Comparison of ENCODE assay signal across 8 mouse cellular contexts in the genomic region with DNA sequence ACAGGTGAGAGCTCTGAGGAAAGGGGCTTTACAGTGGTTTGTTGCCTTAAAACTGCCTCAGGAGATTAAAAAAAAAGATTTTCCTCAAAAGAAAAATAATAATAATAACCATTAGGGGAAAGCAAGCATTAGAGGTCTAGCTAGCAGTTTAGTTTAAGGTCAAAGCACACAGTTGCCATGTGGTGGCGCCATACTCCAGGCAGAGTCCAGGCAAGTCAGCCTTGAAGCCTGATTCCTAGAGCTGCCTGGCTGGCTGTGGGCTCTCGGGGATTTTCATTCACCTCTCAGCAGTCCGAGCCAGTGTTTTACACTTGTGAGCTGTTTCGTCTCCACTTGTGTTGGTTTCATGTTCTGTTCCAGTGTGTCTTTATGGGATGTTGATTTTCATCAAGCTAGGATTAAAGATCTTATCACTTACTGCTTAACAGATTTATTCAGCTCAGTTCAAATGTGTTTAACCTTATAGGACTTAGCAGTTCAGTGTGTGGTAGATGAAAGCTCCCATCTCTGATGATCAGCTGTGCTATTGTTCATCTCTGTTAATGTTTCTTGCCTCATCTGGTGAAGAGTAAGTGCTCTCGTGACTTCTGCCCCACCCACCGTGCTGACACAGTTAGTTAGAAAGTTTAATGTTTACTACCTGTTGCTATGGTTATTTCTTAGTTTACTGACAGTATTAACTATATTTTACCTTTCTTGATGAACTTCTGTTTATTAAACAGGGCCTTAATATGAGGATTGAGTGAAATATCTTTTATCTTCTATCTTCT. TPM values are rescaled to one million over a fixed set of nuclear protein-coding genes. Genes with fewer than 3 reads are reported as not detected.
DNase-seq lines count a peak whose midpoint lies in the region; ATAC-seq and TF ChIP-seq lines count a peak whose summit lies in the region.

No protein-coding gene starts in this region.

- TF ChIP-seq CTCF in lung, embryonic 14.5 days (IDR thresholded peaks at IDR 0.05; ENCODE audit: low read depth) = peak; percentile 74

- ATAC-seq in midbrain, embryonic 11.5 days (ENCODE audit: low FRiP score) = no peak
- no peak for ATAC-seq in midbrain, embryonic 13.5 days
- 0 out of 2 replicates have a peak, but pooled peaks have one; percentile 29 for ATAC-seq in kidney, embryonic 15.5 days (replicated peaks; ENCODE audit: low FRiP score)
- no peak for ATAC-seq in lung, embryonic 14.5 days (ENCODE audit: insufficient read depth)

- H3K36me3 ChIP-seq in midbrain, embryonic 11.5 days (ENCODE audit: control insufficient read depth, insufficient read depth, low read length) = peaks cover 30% of the 10 kb centered on the region
- H3K36me3 ChIP-seq in midbrain, embryonic 13.5 days = peaks cover 98% of the 10 kb centered on the region
- H3K36me3 ChIP-seq in kidney, embryonic 15.5 days = peaks cover 96% of the 10 kb centered on the region
- H3K36me3 ChIP-seq in lung, embryonic 14.5 days (ENCODE audit: insufficient read depth) = peaks cover 99% of the 10 kb centered on the region

- H3K27ac ChIP-seq in midbrain, embryonic 11.5 days (ENCODE audit: low read depth, low read length) = no peak overlapping the region
- H3K27ac ChIP-seq in midbrain, embryonic 13.5 days = no peak overlapping the region
- peak overlapping the region; percentile 41; the same call in 1 of the 2 replicates for H3K27ac ChIP-seq in kidney, embryonic 15.5 days
- no peak overlapping the region for H3K27ac ChIP-seq in lung, embryonic 14.5 days (ENCODE audit: low read depth)

- no peak overlapping the region for H3K4me3 ChIP-seq in midbrain, embryonic 11.5 days (ENCODE audit: low read depth, low read length)
- H3K4me3 ChIP-seq in midbrain, embryonic 13.5 days (replicated peaks) = no peak overlapping the region
- H3K4me3 ChIP-seq in kidney, embryonic 15.5 days (replicated peaks) = no peak overlapping the region
- no peak overlapping the region for H3K4me3 ChIP-seq in lung, embryonic 14.5 days (ENCODE audit: low read depth, low read length)

- H3K9ac ChIP-seq in midbrain, embryonic 11.5 days (ENCODE audit: low read length) = no peak overlapping the region
- no peak overlapping the region for H3K9ac ChIP-seq in midbrain, embryonic 13.5 days (replicated peaks)
- no peak overlapping the region for H3K9ac ChIP-seq in kidney, embryonic 15.5 days
- H3K9ac ChIP-seq in lung, embryonic 14.5 days = no peak overlapping the region

- 66% methylated on average over 6 of the region's 6 CpGs for WGBS in midbrain, embryonic 11.5 days
- 58% methylated on average over 6 of the region's 6 CpGs for WGBS in midbrain, embryonic 13.5 days
- WGBS in kidney, embryonic 15.5 days = 59% methylated on average over 6 of the region's 6 CpGs
- 57% methylated on average over 6 of the region's 6 CpGs for WGBS in lung, embryonic 14.5 days

- no peaks in the 10 kb centered on the region for H3K27me3 ChIP-seq in midbrain, embryonic 11.5 days (ENCODE audit: control insufficient read depth, insufficient read depth, low read length)
- no peaks in the 10 kb centered on the region for H3K27me3 ChIP-seq in midbrain, embryonic 13.5 days
- no peaks in the 10 kb centered on the region for H3K27me3 ChIP-seq in kidney, embryonic 15.5 days
- no peaks in the 10 kb centered on the region for H3K27me3 ChIP-seq in lung, embryonic 14.5 days (ENCODE audit: insufficient read depth, low read length)

- DNase-seq in midbrain, embryonic 11.5 days (ENCODE audit: low spot score, missing footprints) = peak; percentile 90
- DNase-seq in adrenal gland, postnatal 4 days (ENCODE audit: low spot score in 2 of 2) = peak; percentile 41 to 61
- DNase-seq in fibroblast of lung, adult 2 months (ENCODE audit: low read depth) = peak; percentile 29
- peak; percentile 78 for DNase-seq in lung, embryonic 14.5 days
- peak; percentile 69 for DNase-seq in right cerebral cortex, postnatal 14 days
- DNase-seq in urinary bladder, postnatal 4 days (ENCODE audit: low spot score in 2 of 2) = peak; percentile 46 to 71

- no peak overlapping the region for H3K4me2 ChIP-seq in midbrain, embryonic 11.5 days
- no peak overlapping the region for H3K4me2 ChIP-seq in midbrain, embryonic 13.5 days (replicated peaks)
- no peak overlapping the region for H3K4me2 ChIP-seq in kidney, embryonic 15.5 days
- H3K4me2 ChIP-seq in lung, embryonic 14.5 days = no peak overlapping the region

- H3K4me1 ChIP-seq in midbrain, embryonic 11.5 days (ENCODE audit: control insufficient read depth, insufficient read depth, low read length) = no peaks in the 10 kb centered on the region
- H3K4me1 ChIP-seq in midbrain, embryonic 13.5 days (replicated peaks) = no peaks in the 10 kb centered on the region
- no peaks in the 10 kb centered on the region for H3K4me1 ChIP-seq in kidney, embryonic 15.5 days
- H3K4me1 ChIP-seq in lung, embryonic 14.5 days (ENCODE audit: insufficient read depth) = no peaks in the 10 kb centered on the region

- no peaks in the 10 kb centered on the region for H3K9me3 ChIP-seq in midbrain, embryonic 11.5 days (ENCODE audit: control insufficient read depth, low read length)
- no peaks in the 10 kb centered on the region for H3K9me3 ChIP-seq in midbrain, embryonic 13.5 days
- H3K9me3 ChIP-seq in kidney, embryonic 15.5 days (replicated peaks) = no peaks in the 10 kb centered on the region
- no peaks in the 10 kb centered on the region for H3K9me3 ChIP-seq in lung, embryonic 14.5 days (ENCODE audit: low read depth, low read length)

RNA-seq across cellular contexts. Expression of gene Ctr9, which starts 21.1 kb away (rescaled TPM):
- 84.2 and 92.4 TPM in 2 replicates for polyA plus RNA-seq in midbrain, embryonic 11.5 days (2014; fragmentation: Nextera tagmentation; extraction: Ambion mirVana)
- polyA plus RNA-seq in midbrain, embryonic 13.5 days (2015; fragmentation: Nextera tagmentation; extraction: Ambion mirVana) = 99.7 and 102 TPM in 2 replicates
- total RNA-seq in adrenal gland, postnatal 4 days (2021) = 10 to 100 TPM; 60.1 to 63.2 TPM
- polyA plus RNA-seq in kidney, embryonic 15.5 days (2015; fragmentation: Nextera tagmentation; extraction: Ambion mirVana) = 71.6 and 78.1 TPM in 2 replicates
- polyA plus RNA-seq in lung, embryonic 14.5 days (2014; fragmentation: Nextera tagmentation; extraction: Ambion mirVana) = 65.2 and 68.8 TPM in 2 replicates

RNA-seq across cellular contexts. Expression of gene Eif4g2, which starts 33.0 kb away (rescaled TPM):
- 2,057 and 2,255 TPM in 2 replicates for polyA plus RNA-seq in midbrain, embryonic 11.5 days (2014; fragmentation: Nextera tagmentation; extraction: Ambion mirVana)
- 1,301 and 1,321 TPM in 2 replicates for polyA plus RNA-seq in midbrain, embryonic 13.5 days (2015; fragmentation: Nextera tagmentation; extraction: Ambion mirVana)
- 1,000 to 10,000 TPM; 1,008 to 1,014 TPM for total RNA-seq in adrenal gland, postnatal 4 days (2021)
- 872 and 889 TPM in 2 replicates for polyA plus RNA-seq in kidney, embryonic 15.5 days (2015; fragmentation: Nextera tagmentation; extraction: Ambion mirVana)
- 1,010 and 1,058 TPM in 2 replicates for polyA plus RNA-seq in lung, embryonic 14.5 days (2014; fragmentation: Nextera tagmentation; extraction: Ambion mirVana)

Comparison
In these comparisons a context has a peak if more than half of its experiments do, and no peak if none do; other contexts are left out.
1. DNase-seq: peak in every context shown above with its lines; median percentile 90 in midbrain, embryonic 11.5 days; 78 in lung, embryonic 14.5 days; 69 in right cerebral cortex, postnatal 14 days; 58 in urinary bladder, postnatal 4 days; 51 in adrenal gland, postnatal 4 days; 29 in fibroblast of lung, adult 2 months.